ENCODE assay signal across 17 mouse cellular contexts in the genomic region with DNA sequence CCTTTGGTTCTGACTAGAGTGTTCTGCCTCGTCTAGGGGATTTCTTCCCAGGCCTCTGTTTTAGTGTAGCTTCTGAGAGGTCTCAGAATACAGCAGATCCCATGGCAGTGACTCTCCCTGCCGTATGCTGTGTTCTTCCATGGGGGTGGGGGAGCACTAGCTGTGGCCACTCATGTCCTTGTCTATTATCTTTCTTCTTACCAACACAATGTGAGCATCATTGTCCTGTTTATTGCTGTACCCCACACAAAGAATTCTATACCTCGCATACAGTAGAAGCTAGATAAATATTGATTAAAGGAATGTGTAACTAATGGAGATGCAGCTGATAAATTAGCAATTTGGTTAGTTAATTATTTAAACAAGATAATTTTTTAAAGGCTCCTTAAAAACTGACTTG.
DNase-seq lines count a peak whose midpoint lies in the region; ATAC-seq lines count a peak whose summit lies in the region.
"Had no signal": no experiment of that assay in that cellular context is flagged by ENCODE, and none has a peak within 500 bp of the region (broad histone marks: within the 10 kb centered on the region; RNA-seq: fewer than 3 reads in every experiment).

No protein-coding gene starts in this region.

- ATAC-seq in hindbrain, embryonic 11.5 days (ENCODE audit: low FRiP score), result peak; percentile 48
- ATAC-seq in forebrain, embryonic 13.5 days, result peak; percentile 54
- ATAC-seq in hindbrain, embryonic 14.5 days (ENCODE audit: low FRiP score), result peak; percentile 22; the same call in 1 of the 2 replicates
- peak; percentile 29; the same call in 1 of the 2 replicates for ATAC-seq in midbrain, embryonic 14.5 days (ENCODE audit: low FRiP score, low TSS enrichment)
- ATAC-seq: liver, postnatal 0 days had no signal

- no peak for DNase-seq in hindbrain, embryonic 11.5 days (ENCODE audit: low spot score)
- DNase-seq in hindbrain, embryonic 10.5 days (ENCODE audit: low spot score), result no peak
- no peak for DNase-seq in hindbrain, embryonic 14.5 days (ENCODE audit: low spot score)
- DNase-seq in midbrain, embryonic 14.5 days, result peak; percentile 5
- DNase-seq in adrenal gland, postnatal 10 days, result no peak
- no peak for DNase-seq in c-Kit-positive CD71-positive TER-119-positive erythroid progenitor cells, embryonic 14.5 days (ENCODE audit: low spot score)
- DNase-seq in spleen, postnatal 14 days (ENCODE audit: low spot score in 2 of 2), result no peak
- DNase-seq: gastrocnemius, postnatal 36 days; thymus, postnatal 4 days had no signal

- H3K9me3 ChIP-seq in hindbrain, embryonic 11.5 days (ENCODE audit: control insufficient read depth, low read length), result no peaks in the 10 kb centered on the region
- no peaks in the 10 kb centered on the region for H3K9me3 ChIP-seq in hindbrain, embryonic 10.5 days
- no peaks in the 10 kb centered on the region for H3K9me3 ChIP-seq in forebrain, embryonic 13.5 days (replicated peaks)
- no peaks in the 10 kb centered on the region for H3K9me3 ChIP-seq in hindbrain, embryonic 14.5 days (ENCODE audit: control insufficient read depth, low read length)
- no peaks in the 10 kb centered on the region for H3K9me3 ChIP-seq in midbrain, embryonic 14.5 days (ENCODE audit: control insufficient read depth, low read length)
- H3K9me3 ChIP-seq: embryonic facial prominence, embryonic 15.5 days; heart, embryonic 10.5 days; kidney, embryonic 15.5 days; limb, embryonic 15.5 days had no signal

- H3K27me3 ChIP-seq in hindbrain, embryonic 11.5 days (ENCODE audit: control insufficient read depth, insufficient read depth, low read length), result no peaks in the 10 kb centered on the region
- H3K27me3 ChIP-seq in hindbrain, embryonic 10.5 days (ENCODE audit: insufficient read depth, poor library complexity, severe bottlenecking), result 0 out of 2 replicates have a peak, but pooled peaks cover 4% of the 10 kb centered on the region
- no peaks in the 10 kb centered on the region for H3K27me3 ChIP-seq in forebrain, embryonic 13.5 days
- H3K27me3 ChIP-seq in hindbrain, embryonic 14.5 days (ENCODE audit: control insufficient read depth, insufficient read depth, low read length), result no peaks in the 10 kb centered on the region
- no peaks in the 10 kb centered on the region for H3K27me3 ChIP-seq in midbrain, embryonic 14.5 days (ENCODE audit: control insufficient read depth, insufficient read depth, low read length)
- H3K27me3 ChIP-seq: embryonic facial prominence, embryonic 15.5 days; kidney, embryonic 15.5 days; limb, embryonic 15.5 days; Patski had no signal

- no peak overlapping the region for H3K4me3 ChIP-seq in hindbrain, embryonic 11.5 days (ENCODE audit: low read depth, low read length)
- H3K4me3 ChIP-seq in hindbrain, embryonic 10.5 days, result no peak overlapping the region
- no peak overlapping the region for H3K4me3 ChIP-seq in forebrain, embryonic 13.5 days
- H3K4me3 ChIP-seq in hindbrain, embryonic 14.5 days (replicated peaks; ENCODE audit: low read length), result no peak overlapping the region
- H3K4me3 ChIP-seq in midbrain, embryonic 14.5 days (replicated peaks; ENCODE audit: low read depth, low read length), result no peak overlapping the region
- H3K4me3 ChIP-seq: embryonic facial prominence, embryonic 15.5 days; heart, embryonic 10.5 days; kidney, embryonic 15.5 days; left cerebral cortex, adult 2 months; limb, embryonic 15.5 days had no signal

- whole genome bisulfite sequencing in hindbrain, embryonic 11.5 days, result 74% methylated on average over 3 of the region's 3 CpGs
- WGBS in hindbrain, embryonic 10.5 days, result 76% methylated on average over 3 of the region's 3 CpGs
- 77% methylated on average over 3 of the region's 3 CpGs for WGBS in forebrain, embryonic 13.5 days
- WGBS in hindbrain, embryonic 14.5 days, result 72% methylated on average over 3 of the region's 3 CpGs
- WGBS in midbrain, embryonic 14.5 days, result 82% methylated on average over 3 of the region's 3 CpGs

- no peak overlapping the region for H3K27ac ChIP-seq in hindbrain, embryonic 11.5 days (ENCODE audit: low read depth, low read length)
- no peak overlapping the region for H3K27ac ChIP-seq in hindbrain, embryonic 10.5 days
- H3K27ac ChIP-seq in forebrain, embryonic 13.5 days, result no peak overlapping the region
- no peak overlapping the region for H3K27ac ChIP-seq in hindbrain, embryonic 14.5 days
- H3K27ac ChIP-seq in midbrain, embryonic 14.5 days (replicated peaks; ENCODE audit: low read depth, low read length), result no peak overlapping the region
- H3K27ac ChIP-seq: embryonic facial prominence, embryonic 15.5 days; heart, embryonic 10.5 days; kidney, embryonic 15.5 days; left cerebral cortex, adult 2 months; limb, embryonic 15.5 days had no signal

- no peaks in the 10 kb centered on the region for H3K36me3 ChIP-seq in hindbrain, embryonic 11.5 days (ENCODE audit: control insufficient read depth, insufficient read depth, low read length)
- H3K36me3 ChIP-seq in hindbrain, embryonic 10.5 days, result no peaks in the 10 kb centered on the region
- no peaks in the 10 kb centered on the region for H3K36me3 ChIP-seq in forebrain, embryonic 13.5 days (ENCODE audit: poor library complexity, severe bottlenecking)
- H3K36me3 ChIP-seq in hindbrain, embryonic 14.5 days (replicated peaks; ENCODE audit: control insufficient read depth, insufficient read depth), result no peaks in the 10 kb centered on the region
- H3K36me3 ChIP-seq in midbrain, embryonic 14.5 days (ENCODE audit: control insufficient read depth, insufficient read depth, low read length), result no peaks in the 10 kb centered on the region
- H3K36me3 ChIP-seq: embryonic facial prominence, embryonic 15.5 days; heart, embryonic 10.5 days; kidney, embryonic 15.5 days; limb, embryonic 15.5 days had no signal

- H3K9ac ChIP-seq in hindbrain, embryonic 11.5 days (ENCODE audit: low read depth, low read length), result no peak overlapping the region
- no peak overlapping the region for H3K9ac ChIP-seq in forebrain, embryonic 13.5 days
- H3K9ac ChIP-seq in hindbrain, embryonic 14.5 days, result no peak overlapping the region
- no peak overlapping the region for H3K9ac ChIP-seq in midbrain, embryonic 14.5 days (replicated peaks; ENCODE audit: low read length)
- H3K9ac ChIP-seq: embryonic facial prominence, embryonic 15.5 days; kidney, embryonic 15.5 days; limb, embryonic 15.5 days; liver, postnatal 0 days had no signal

- no peaks in the 10 kb centered on the region for H3K4me1 ChIP-seq in hindbrain, embryonic 11.5 days (replicated peaks; ENCODE audit: control insufficient read depth, insufficient read depth, low read length)
- no peaks in the 10 kb centered on the region for H3K4me1 ChIP-seq in hindbrain, embryonic 10.5 days (replicated peaks)
- peaks cover 16% of the 10 kb centered on the region for H3K4me1 ChIP-seq in forebrain, embryonic 13.5 days
- H3K4me1 ChIP-seq in hindbrain, embryonic 14.5 days (replicated peaks; ENCODE audit: control insufficient read depth, insufficient read depth, low read length), result no peaks in the 10 kb centered on the region
- H3K4me1 ChIP-seq in midbrain, embryonic 14.5 days (ENCODE audit: control insufficient read depth, insufficient read depth, low read length), result no peaks in the 10 kb centered on the region

- no peak overlapping the region for H3K4me2 ChIP-seq in hindbrain, embryonic 11.5 days (replicated peaks; ENCODE audit: low read depth, low read length)
- no peak overlapping the region for H3K4me2 ChIP-seq in forebrain, embryonic 13.5 days
- no peak overlapping the region for H3K4me2 ChIP-seq in hindbrain, embryonic 14.5 days (replicated peaks)
- H3K4me2 ChIP-seq in midbrain, embryonic 14.5 days (ENCODE audit: low read length), result no peak overlapping the region
- H3K4me2 ChIP-seq: embryonic facial prominence, embryonic 15.5 days; kidney, embryonic 15.5 days; limb, embryonic 15.5 days had no signal
